Mouse (Mus musculus) brain, embryonic 14.5 days (tissue): ENCODE measurements at regions not wholly inside any gene's neighbourhood (a gene's known extent, or its start where the extent isn't known, plus 50 kb on each side); places are given as distances from the start of the nearest gene placed in this dataset.

Source experiments
- CTCF ChIP-seq: fragments of 200-500 bp; IDR thresholded peaks from 2 replicates; pipeline ENCODE4 v1.5.1; 2012; ENCODE audit warnings: inconsistent platforms, mild to moderate bottlenecking, moderate library complexity, borderline replicate concordance; ENCODE audit not compliant: insufficient read depth, insufficient read length; ENCODE audit errors: extremely low read depth
- POLR2A ChIP-seq: fragments of 200-500 bp; IDR thresholded peaks from 2 replicates; pipeline ENCODE4 v1.6.1; 2012; ENCODE audit warnings: mild to moderate bottlenecking, inconsistent platforms, borderline replicate concordance; ENCODE audit not compliant: poor library complexity, insufficient read depth, insufficient read length, severe bottlenecking; ENCODE audit errors: extremely low read depth

DNA sequence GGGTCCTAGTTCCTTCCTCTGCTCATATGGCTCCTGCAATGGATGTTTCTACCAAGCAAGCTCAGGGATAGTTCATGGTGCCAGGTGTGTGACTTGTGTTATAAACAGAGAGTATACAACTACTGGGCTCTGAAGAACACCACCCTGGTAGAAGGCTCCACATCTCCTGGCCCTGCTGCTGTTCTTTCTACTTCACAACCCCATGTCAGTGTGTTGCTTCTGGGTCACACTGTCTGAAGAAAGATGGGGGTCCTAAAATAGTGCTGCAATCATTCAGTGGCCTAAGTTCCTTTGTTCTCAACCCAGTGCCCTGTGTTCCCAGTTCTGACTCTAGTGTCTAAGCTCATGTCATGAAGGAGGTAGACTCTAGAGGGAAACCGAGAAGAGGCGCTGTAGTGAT, 51.4 kb upstream of the Il17a start:
- no peak for TF ChIP-seq POLR2A
- no peak for TF ChIP-seq CTCF
